Mouse (Mus musculus): ENCODE results near the gene Bahcc1.

DNA sequence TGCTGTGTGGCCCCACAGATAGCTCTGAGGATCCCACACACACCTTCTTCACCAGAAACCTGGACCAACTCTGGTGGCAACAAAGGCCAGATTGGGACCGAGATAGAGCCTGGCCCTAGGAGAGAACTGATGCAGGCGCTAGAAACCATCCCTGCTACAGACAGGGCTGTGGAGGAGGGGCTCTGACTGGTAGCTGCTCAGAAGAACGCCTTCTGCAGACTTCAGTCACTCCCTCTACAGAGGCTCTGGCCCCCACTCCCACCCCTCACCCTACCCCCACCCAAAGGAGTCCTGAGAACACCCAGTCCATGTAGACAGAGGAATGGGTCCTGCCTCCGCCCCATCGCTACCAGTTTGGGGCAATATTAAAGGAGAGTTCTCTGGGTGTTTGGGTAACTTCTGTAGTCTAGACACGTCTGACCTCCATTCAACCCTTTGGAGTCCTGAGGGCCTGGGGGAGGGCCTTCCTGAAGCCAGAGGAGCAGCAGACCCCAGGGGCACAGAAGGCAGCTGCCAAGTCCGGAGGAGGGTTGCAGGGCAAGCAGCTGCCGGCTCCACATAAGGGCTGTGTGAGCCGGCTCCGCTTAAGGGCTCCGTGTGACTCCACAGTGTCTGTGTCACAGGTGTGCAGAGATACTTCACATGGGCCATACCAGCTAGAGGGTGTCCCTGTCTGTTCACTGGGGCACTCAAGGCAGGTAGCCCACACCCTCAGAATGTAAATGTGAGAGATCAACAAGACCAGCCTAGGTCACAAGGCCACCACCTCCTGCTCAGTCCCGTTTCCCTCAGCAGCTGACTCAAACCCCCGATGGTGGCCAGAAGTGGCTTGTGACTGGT lies 63.8 kb downstream of the Bahcc1 start:
- no peak for TF ChIP-seq NRF1 (IDR thresholded peaks at IDR 0.05; ENCODE audit: low read depth, low read length)
- no peak for TF ChIP-seq EP300 (IDR thresholded peaks at IDR 0.05; ENCODE audit: low read length)
- TF ChIP-seq CTCF (conservative IDR thresholded peaks at IDR 0.05 in 1 of 2, IDR thresholded peaks at IDR 0.05 in 1 of 2; ENCODE audit: low read depth in 2 of 2, low read length in 2 of 2) = no peak
- TF ChIP-seq POLR2A (IDR thresholded peaks at IDR 0.05; ENCODE audit: low read depth, low read length) = no peak
- no peak for TF ChIP-seq SIN3A (IDR thresholded peaks at IDR 0.05; ENCODE audit: low read length)
- TF ChIP-seq E2F4 (IDR thresholded peaks at IDR 0.05; ENCODE audit: insufficient replicate concordance, low read depth, low read length) = no peak
- no peak for TF ChIP-seq MXI1 (IDR thresholded peaks at IDR 0.05; ENCODE audit: low read depth, low read length)
- no peak for TF ChIP-seq IRF4 (IDR thresholded peaks at IDR 0.05; ENCODE audit: low read depth, low read length)
- TF ChIP-seq ETS1 (conservative IDR thresholded peaks at IDR 0.05; ENCODE audit: low read depth, low read length) = no peak
- no peak for TF ChIP-seq ELF1 (IDR thresholded peaks at IDR 0.05; ENCODE audit: low read depth, low read length)
- TF ChIP-seq USF1 (IDR thresholded peaks at IDR 0.05; ENCODE audit: low read depth, low read length) = no peak
- TF ChIP-seq NELFE (IDR thresholded peaks at IDR 0.05; ENCODE audit: low read depth, low read length) = no peak
- no peak for TF ChIP-seq MAX (IDR thresholded peaks at IDR 0.05; ENCODE audit: low read length)
- TF ChIP-seq MAZ (IDR thresholded peaks at IDR 0.05; ENCODE audit: low read depth, low read length) = no peak
